8 mouse cellular contexts compared by ENCODE assay signal in the genomic region with DNA sequence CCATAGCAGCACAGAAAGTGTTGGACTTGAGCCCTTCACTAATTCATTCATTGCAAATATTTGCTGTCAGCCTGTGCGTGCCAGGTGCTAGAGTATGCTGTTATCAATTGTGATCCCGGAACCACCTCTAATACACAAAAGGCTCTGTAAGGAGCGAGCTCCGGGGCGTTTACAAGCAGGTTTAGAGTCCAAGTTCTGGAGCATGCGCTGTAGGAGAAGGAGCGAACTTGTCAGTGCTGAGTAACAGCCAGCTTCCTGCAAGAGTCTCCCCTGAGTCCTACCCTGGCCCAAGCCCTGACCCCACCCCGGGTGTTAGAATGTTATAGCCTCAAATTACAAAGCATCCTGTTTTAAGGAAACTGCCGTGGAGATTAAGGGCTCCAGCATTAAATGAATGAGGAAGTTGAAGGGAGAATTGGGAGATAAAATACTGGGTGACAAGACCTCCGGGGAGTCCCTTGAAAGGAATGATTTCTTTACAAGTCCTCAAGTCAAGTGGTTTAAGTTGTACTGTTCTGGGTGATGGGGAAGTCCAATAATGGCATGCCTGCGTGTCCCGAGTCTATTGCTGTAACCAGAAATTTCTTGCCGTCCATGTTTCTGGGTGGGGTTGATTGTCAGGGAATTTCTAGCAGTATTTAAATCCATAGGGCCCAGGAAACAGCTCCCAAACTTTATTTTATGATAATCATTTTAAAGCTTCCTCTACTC. TPM values are rescaled to one million over a fixed set of nuclear protein-coding genes. Genes with fewer than 3 reads are reported as not detected.
DNase-seq lines count a peak whose midpoint lies in the region; ATAC-seq lines count a peak whose summit lies in the region.

No protein-coding gene starts in this region.

- peaks cover 44% of the 10 kb centered on the region for H3K4me1 ChIP-seq in heart, embryonic 12.5 days (replicated peaks)
- peaks cover 61% of the 10 kb centered on the region for H3K4me1 ChIP-seq in megakaryocyte, embryonic 14.5 days

- H3K27ac ChIP-seq in heart, embryonic 12.5 days (ENCODE audit: poor library complexity, severe bottlenecking) = peak overlapping the region; percentile 52

- no peak for ATAC-seq in heart, embryonic 12.5 days (ENCODE audit: insufficient number of reproducible peaks, low FRiP score)
- no peak for ATAC-seq in monocyte, adult 5-6 weeks (replicated peaks; ENCODE audit: insufficient number of reproducible peaks, low FRiP score, low TSS enrichment, poor library complexity, severe bottlenecking)

- peak; percentile 43 for DNase-seq in embryo, embryonic 10 days (ENCODE audit: low spot score)
- no peak for DNase-seq in embryo, embryonic 9.5 days (ENCODE audit: extremely low spot score)
- peak; percentile 62 to 72 for DNase-seq in kidney, postnatal 4 days
- DNase-seq in B cell, adult 2 months = no peak
- DNase-seq in spleen, adult 18-20 months = no peak

- H3K9me3 ChIP-seq in heart, embryonic 12.5 days (replicated peaks) = no peaks in the 10 kb centered on the region
- no peaks in the 10 kb centered on the region for H3K9me3 ChIP-seq in megakaryocyte, embryonic 14.5 days

- H3K4me2 ChIP-seq in heart, embryonic 12.5 days = peak overlapping the region; percentile 66

- H3K4me3 ChIP-seq in heart, embryonic 12.5 days = peak overlapping the region; percentile 33
- H3K4me3 ChIP-seq in megakaryocyte, embryonic 14.5 days (replicated peaks) = peak overlapping the region; percentile 51

- peak overlapping the region; percentile 53 for H3K9ac ChIP-seq in heart, embryonic 12.5 days

- 9% methylated on average over 13 of the region's 13 CpGs for WGBS in heart, embryonic 12.5 days

- H3K36me3 ChIP-seq in heart, embryonic 12.5 days = no peaks in the 10 kb centered on the region
- no peaks in the 10 kb centered on the region for H3K36me3 ChIP-seq in megakaryocyte, embryonic 14.5 days (replicated peaks; ENCODE audit: low read length)

- no peaks in the 10 kb centered on the region for H3K27me3 ChIP-seq in heart, embryonic 12.5 days (replicated peaks)
- H3K27me3 ChIP-seq in megakaryocyte, embryonic 14.5 days (replicated peaks) = no peaks in the 10 kb centered on the region

RNA-seq across cellular contexts. Expression of a gene that starts 0.8 kb away (rescaled TPM):
- 20.9 and 22.3 TPM in 2 replicates for polyA plus RNA-seq in heart, embryonic 12.5 days (2016; fragmentation: Nextera tagmentation; extraction: Ambion mirVana)
- 1.6 TPM in 1 of 2 replicates, not detected in the other for polyA plus RNA-seq in megakaryocyte, embryonic 14.5 days (2012; ENCODE audit: insufficient read depth, low replicate concordance)
- total RNA-seq in monocyte, adult 5-6 weeks (2017) = 34.6 to 58.1 TPM (median 48.0 TPM) in 3 replicates

Comparison
In these comparisons a context has a peak if more than half of its experiments do, and no peak if none do; other contexts are left out.
1. DNase-seq: peak in embryo, embryonic 10 days (single experiment) and kidney, postnatal 4 days (2 of 2); none in embryo, embryonic 9.5 days (single experiment), B cell, adult 2 months (0 of 2) and spleen, adult 18-20 months (0 of 2).